Mouse (Mus musculus): ENCODE measurements at regions not wholly inside any gene's neighbourhood (a gene's known extent, or its start where the extent isn't known, plus 50 kb on each side); places are given as distances from the start of the nearest gene placed in this dataset.
A peak's percentile ranks its signal among the peaks of the same experiment; 100 is the strongest.

DNA sequence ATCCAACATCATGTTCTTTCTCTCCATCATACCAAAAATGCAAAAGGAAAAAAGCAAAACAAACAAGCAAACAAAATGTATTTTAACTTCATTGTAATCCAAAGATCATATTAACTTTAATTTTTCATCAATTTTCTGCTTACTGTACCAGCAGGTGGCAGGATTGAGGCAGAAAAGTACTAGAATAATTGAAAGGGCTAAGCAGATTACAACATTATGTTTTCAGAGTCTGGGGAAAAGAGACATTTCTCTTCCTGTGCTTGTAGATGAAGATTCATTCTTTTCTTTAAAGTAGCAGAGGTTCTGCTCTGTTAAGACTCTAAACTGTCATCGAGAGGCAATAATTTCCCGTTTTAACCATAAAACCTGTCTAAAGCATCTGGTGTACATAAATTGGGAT lies 394.7 kb upstream of the Slitrk6 start:
- peak; percentile 9 for DNase-seq

DNA sequence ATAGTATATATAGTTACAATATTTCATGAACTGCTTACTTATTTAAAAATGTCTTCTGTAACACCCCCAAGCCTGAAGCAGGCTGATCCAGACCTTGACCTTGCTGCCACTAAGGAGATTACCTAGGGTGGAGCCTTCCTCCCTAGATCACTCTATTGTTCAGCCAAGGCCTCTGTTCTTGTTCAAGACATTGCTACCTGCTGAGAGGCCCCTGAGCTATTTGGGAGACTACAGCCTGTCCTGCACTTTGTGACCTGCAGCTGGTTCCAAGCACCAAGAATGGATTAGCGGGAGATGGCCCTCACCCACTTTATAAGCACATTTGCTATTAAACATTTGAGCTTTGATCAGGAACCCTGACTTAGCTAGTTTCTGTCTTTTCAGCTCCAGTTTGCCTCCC lies 361.7 kb upstream of the Slitrk6 start:
- no peak for DNase-seq

GRCm38 (mm10) chr14:111103579-111103978 lies 348.6 kb upstream of the Slitrk6 start:
- no peak for DNase-seq

DNA sequence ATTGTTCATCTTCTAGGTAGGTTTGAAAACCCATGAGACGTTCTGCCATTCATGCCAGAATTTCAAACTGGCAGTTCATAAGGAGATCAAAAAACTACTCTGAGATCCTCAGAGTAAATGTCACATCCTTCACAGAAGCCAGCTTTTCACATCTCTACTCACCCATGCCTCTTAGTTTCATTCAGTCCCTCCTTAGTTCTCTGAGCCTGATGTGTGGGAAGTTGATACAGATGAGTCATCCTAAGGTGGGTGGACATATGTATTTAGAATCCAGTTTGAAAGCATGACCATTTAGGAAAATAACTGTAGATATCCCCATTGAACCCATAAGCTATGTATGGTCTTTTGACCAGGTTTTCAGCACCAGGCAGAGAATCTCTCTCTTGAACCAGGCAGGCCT lies 345.3 kb upstream of the Slitrk6 start:
- DNase-seq = no peak

- DNase-seq = no peak
These were observed 341.3 kb upstream of the Slitrk6 start for GRCm38 (mm10) chr14:111096229-111096628.

DNA sequence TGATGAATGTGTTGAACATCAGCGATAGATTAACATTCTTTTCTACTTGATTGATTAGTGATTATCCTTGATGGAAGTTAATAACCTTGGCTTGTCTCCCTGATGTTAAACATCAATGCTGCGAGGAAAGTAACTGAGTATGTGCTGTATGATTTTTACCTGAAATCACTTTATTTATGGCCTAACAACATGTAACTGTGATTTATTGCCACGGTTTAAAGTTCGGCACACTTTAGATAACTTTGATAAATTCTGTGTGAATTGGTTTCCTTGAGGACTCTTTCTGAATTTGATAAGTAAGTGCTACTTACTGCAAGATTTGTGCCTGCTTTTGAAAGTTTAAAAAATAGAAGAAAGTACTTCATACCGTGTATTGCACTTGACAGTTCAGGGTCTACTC lies 319.6 kb upstream of the Slitrk6 start:
- DNase-seq = no peak

GRCm38 (mm10) chr14:111073529-111073928 lies 318.6 kb upstream of the Slitrk6 start:
- no peak for DNase-seq
